Mouse (Mus musculus) kidney, postnatal 36 days (tissue): ENCODE measurements around the gene Negr1.

Experiments
- DNase-seq, 2 experiments: peaks; one replicate each; pipeline ENCODE4 v3.0.0; 2021 to 2022; ENCODE audit warnings: mixed read lengths in 2 of 2

Gene Negr1

GRCm38 (mm10) chr3:156698687-156699086 is 137.1 kb downstream of the Negr1 start:
- DNase-seq: no peak

- no peak for DNase-seq
These were observed 141.6 kb downstream of the Negr1 start for GRCm38 (mm10) chr3:156703241-156703640.

- peak in 1 of 2 experiments; percentile 10 for DNase-seq
These were observed 148.6 kb downstream of the Negr1 start for GRCm38 (mm10) chr3:156710240-156710639.

- DNase-seq: peak in 1 of 2 experiments; percentile 1
These were observed 149.1 kb downstream of the Negr1 start for GRCm38 (mm10) chr3:156710693-156711092.

GRCm38 (mm10) chr3:156736335-156736734 is 174.7 kb downstream of the Negr1 start:
- DNase-seq: no peak

- no peak for DNase-seq
These were observed 177.9 kb downstream of the Negr1 start for GRCm38 (mm10) chr3:156739529-156739928.

GRCm38 (mm10) chr3:156743266-156743665 is 181.7 kb downstream of the Negr1 start:
- DNase-seq: no peak

GRCm38 (mm10) chr3:156745218-156745770 is 183.7 kb downstream of the Negr1 start:
- no peak for DNase-seq

GRCm38 (mm10) chr3:156747456-156747855 is 185.9 kb downstream of the Negr1 start:
- no peak for DNase-seq

- no peak for DNase-seq
These were observed 192.3 kb downstream of the Negr1 start for GRCm38 (mm10) chr3:156753780-156754373.

GRCm38 (mm10) chr3:156754790-156755530 is 193.4 kb downstream of the Negr1 start:
- no peak for DNase-seq

GRCm38 (mm10) chr3:156765015-156765414 is 203.4 kb downstream of the Negr1 start:
- no peak for DNase-seq

GRCm38 (mm10) chr3:156766171-156766845 is 204.7 kb downstream of the Negr1 start:
- DNase-seq: no peak

- no peak for DNase-seq
These were observed 210.0 kb downstream of the Negr1 start for GRCm38 (mm10) chr3:156771626-156772025.

- no peak for DNase-seq
These were observed 210.5 kb downstream of the Negr1 start for GRCm38 (mm10) chr3:156772057-156772456.

GRCm38 (mm10) chr3:156784309-156784852 is 222.8 kb downstream of the Negr1 start:
- no peak for DNase-seq

- no peak for DNase-seq
These were observed 224.8 kb downstream of the Negr1 start for GRCm38 (mm10) chr3:156786355-156786754.

- no peak for DNase-seq
These were observed 229.6 kb downstream of the Negr1 start for GRCm38 (mm10) chr3:156791234-156791633.

GRCm38 (mm10) chr3:156792743-156793142 is 231.1 kb downstream of the Negr1 start:
- no peak for DNase-seq

GRCm38 (mm10) chr3:156794091-156794490 is 232.5 kb downstream of the Negr1 start:
- peak; percentile 61 to 63 for DNase-seq

- DNase-seq: peak; percentile 26 to 42
These were observed 233.0 kb downstream of the Negr1 start for GRCm38 (mm10) chr3:156794610-156795009.

- DNase-seq: no peak
These were observed 234.6 kb downstream of the Negr1 start for GRCm38 (mm10) chr3:156796061-156796691.

- DNase-seq: no peak
These were observed 237.6 kb downstream of the Negr1 start for GRCm38 (mm10) chr3:156799228-156799627.
